Mouse (Mus musculus): ENCODE results near the gene Scn4a. TPM values are rescaled to one million over a fixed set of nuclear protein-coding genes. Genes with fewer than 3 reads are reported as not detected.
A peak's percentile ranks its signal among the peaks of the same experiment; 100 is the strongest.

Scn4a gene
- polyA plus RNA-seq, 1 experiment from 2014 or later = not detected

DNA sequence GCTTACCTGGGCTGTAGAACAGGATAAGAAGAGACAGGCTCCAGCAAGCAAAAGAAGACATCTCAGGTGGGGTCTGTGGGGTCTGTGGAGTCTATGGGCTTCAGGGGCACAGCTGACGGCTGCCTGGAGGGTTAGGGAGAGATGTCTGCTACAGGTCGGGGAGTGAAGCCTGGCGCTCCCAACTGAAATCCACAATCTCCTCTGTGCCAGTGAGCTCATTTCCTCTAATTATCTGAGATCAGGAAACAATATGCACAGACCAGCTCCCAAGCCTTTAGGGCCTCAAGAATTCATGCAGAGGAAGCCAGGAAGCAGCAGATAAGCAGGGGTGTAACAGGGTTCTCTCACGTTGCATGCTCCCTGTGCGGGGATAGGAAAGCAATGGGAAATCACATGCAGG is 29.3 kb upstream of the Scn4a start:
- H3K27ac ChIP-seq = peak overlapping the region; percentile 20; the same call in 1 of the 2 replicates
- no peak for DNase-seq (ENCODE audit: low spot score)
- no peaks in the 10 kb centered on the region for H3K27me3 ChIP-seq (ENCODE audit: low read depth, poor library complexity, severe bottlenecking)
- peak overlapping the region; percentile 14; the same call in 1 of the 2 replicates for H3K4me3 ChIP-seq
- 76% methylated on average over 5 of the region's 5 CpGs for WGBS
- no peaks in the 10 kb centered on the region for H3K9me3 ChIP-seq (replicated peaks)
- 0 out of 2 replicates have a peak, but pooled peaks cover 5% of the 10 kb centered on the region for H3K4me1 ChIP-seq
- H3K36me3 ChIP-seq = no peaks in the 10 kb centered on the region

DNA sequence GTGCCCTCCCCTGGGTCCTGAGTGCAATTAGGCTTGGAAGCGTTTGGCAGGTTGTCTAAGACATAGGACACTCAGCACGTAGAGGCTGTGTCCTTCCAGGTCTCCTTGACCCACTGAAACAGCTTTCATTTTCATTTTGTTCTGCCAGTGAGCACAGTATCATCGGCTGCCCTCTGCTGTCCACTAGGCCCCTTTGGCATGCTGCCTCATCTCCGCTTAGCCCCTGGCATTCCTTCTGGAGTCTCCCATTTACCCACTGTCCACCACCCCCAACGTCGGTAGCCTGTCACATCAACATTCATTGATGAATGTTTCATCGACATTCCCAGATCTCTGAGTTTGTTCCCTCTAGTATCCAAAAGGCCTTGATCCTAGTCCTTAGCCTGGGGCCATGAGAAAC is 28.8 kb upstream of the Scn4a start:
- Histone ChIP-seq H3K4me1 (0 out of 2 replicates have a peak, but pooled peaks cover 5% of the 10 kb centered on the region), H3K27ac (peak overlapping the region; percentile 20), H3K9me3 (replicated peaks) (no peaks in the 10 kb centered on the region), H3K4me3 (peak overlapping the region; percentile 14), H3K27me3 (ENCODE audit: low read depth, poor library complexity, severe bottlenecking) (no peaks in the 10 kb centered on the region), H3K36me3 (no peaks in the 10 kb centered on the region)
- DNase-seq (ENCODE audit: low spot score) = no peak
- 89% methylated on average over 7 of the region's 7 CpGs for WGBS

DNA sequence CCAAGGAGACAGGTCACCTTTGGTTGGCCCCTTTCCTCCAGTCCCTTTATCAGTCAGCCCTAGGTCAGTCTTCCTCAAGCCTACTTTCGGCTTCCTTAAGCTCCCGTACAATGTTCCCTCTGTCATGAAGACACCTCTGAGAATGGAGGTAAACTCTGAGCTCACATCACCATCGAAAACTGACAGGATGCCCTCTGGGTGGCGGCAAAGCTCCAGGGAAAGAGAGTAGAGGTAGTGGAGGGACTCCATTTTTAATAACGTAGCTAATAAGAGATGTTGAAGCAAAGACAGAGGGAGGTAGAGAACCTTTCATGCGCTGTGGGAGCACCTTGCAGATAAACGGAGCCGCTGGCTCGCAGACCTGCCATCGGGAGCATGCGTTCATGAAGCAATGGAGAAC is 27.9 kb upstream of the Scn4a start:
- H3K36me3 ChIP-seq = no peaks in the 10 kb centered on the region
- no peak overlapping the region for H3K27ac ChIP-seq
- 0 out of 2 replicates have a peak, but pooled peaks cover 5% of the 10 kb centered on the region for H3K4me1 ChIP-seq
- no peaks in the 10 kb centered on the region for H3K9me3 ChIP-seq (replicated peaks)
- no peaks in the 10 kb centered on the region for H3K27me3 ChIP-seq (ENCODE audit: low read depth, poor library complexity, severe bottlenecking)
- DNase-seq (ENCODE audit: low spot score) = no peak
- WGBS = 80% methylated on average over 11 of the region's 11 CpGs
- H3K4me3 ChIP-seq = peak overlapping the region; percentile 14

DNA sequence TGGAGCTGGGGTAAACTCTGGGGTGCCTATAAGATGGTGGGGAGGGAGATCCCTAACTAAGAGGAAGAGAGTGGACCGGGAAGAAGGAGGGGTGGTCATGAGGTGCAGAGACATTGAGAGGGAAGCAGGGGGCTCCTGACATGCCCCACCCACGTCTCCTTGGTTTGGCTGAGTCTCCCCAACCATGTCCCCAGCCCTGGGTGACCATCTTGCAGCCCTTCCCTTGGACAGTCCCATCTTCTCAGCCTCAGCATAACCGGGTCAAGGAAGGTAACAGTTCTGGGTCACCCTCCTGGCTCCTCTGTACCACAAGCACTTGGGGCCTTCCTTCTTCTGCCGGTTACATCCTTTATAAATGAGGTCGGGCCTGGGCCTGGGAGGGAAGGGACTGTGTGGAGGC is 21.9 kb upstream of the Scn4a start:
- WGBS = 84% methylated on average over 5 of the region's 5 CpGs
- peaks cover 19% of the 10 kb centered on the region for H3K4me1 ChIP-seq
- no peak for DNase-seq (ENCODE audit: low spot score)
- H3K27ac ChIP-seq = peak overlapping the region; percentile 64
- no peaks in the 10 kb centered on the region for H3K27me3 ChIP-seq (ENCODE audit: low read depth, poor library complexity, severe bottlenecking)
- H3K36me3 ChIP-seq = no peaks in the 10 kb centered on the region
- H3K4me3 ChIP-seq = no peak overlapping the region
- no peaks in the 10 kb centered on the region for H3K9me3 ChIP-seq (replicated peaks)

DNA sequence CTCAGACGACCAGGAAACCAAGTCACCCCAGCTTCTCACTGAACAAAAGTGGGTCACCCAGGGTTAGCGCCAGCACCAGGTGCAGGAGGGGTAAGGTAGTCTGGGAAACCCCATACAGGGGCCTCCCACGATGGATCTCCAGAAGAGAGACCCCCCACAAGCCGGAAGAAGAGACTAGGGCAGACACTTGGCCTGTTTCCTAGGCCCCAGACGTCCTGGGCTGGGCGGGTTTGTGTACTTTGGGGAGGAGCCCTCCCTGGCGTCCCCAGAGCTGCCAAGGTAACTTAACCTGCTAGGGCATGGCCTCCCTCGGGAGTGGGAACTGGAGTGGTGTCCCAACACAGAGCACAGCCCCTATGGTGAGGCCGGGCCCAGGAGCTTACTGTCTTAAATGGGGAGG is 21.5 kb upstream of the Scn4a start:
- H3K4me3 ChIP-seq = no peak overlapping the region
- DNase-seq (ENCODE audit: low spot score) = no peak
- peaks cover 19% of the 10 kb centered on the region for H3K4me1 ChIP-seq
- H3K9me3 ChIP-seq (replicated peaks) = no peaks in the 10 kb centered on the region
- 63% methylated on average over 9 of the region's 9 CpGs for WGBS
- H3K27ac ChIP-seq = peak overlapping the region; percentile 64
- H3K27me3 ChIP-seq (ENCODE audit: low read depth, poor library complexity, severe bottlenecking) = no peaks in the 10 kb centered on the region
- no peaks in the 10 kb centered on the region for H3K36me3 ChIP-seq

DNA sequence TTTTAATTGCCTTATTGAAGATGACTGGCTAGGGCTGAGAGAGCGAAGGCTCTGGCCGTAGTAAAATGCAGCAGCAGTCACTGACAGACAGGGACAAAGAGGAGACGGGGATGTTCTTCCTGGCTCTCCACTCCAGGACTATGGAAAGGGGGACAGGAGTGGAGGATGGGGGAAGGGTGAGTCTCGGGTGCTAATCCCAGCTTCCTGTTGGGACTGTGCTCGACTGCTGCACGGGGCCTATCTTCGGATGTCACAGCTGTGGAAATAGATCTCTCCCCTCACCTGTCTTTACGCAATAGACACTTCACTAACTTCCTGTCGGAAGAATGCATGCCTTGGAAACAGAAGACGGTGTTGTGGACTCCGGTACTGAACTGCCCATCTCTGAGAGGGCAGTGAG is 20.9 kb upstream of the Scn4a start:
- H3K36me3 ChIP-seq = no peaks in the 10 kb centered on the region
- no peak for DNase-seq (ENCODE audit: low spot score)
- H3K9me3 ChIP-seq (replicated peaks) = no peaks in the 10 kb centered on the region
- H3K4me3 ChIP-seq = no peak overlapping the region
- 51% methylated on average over 11 of the region's 11 CpGs for WGBS
- H3K27ac ChIP-seq = peak overlapping the region; percentile 64
- no peaks in the 10 kb centered on the region for H3K27me3 ChIP-seq (ENCODE audit: low read depth, poor library complexity, severe bottlenecking)
- peaks cover 19% of the 10 kb centered on the region for H3K4me1 ChIP-seq

DNA sequence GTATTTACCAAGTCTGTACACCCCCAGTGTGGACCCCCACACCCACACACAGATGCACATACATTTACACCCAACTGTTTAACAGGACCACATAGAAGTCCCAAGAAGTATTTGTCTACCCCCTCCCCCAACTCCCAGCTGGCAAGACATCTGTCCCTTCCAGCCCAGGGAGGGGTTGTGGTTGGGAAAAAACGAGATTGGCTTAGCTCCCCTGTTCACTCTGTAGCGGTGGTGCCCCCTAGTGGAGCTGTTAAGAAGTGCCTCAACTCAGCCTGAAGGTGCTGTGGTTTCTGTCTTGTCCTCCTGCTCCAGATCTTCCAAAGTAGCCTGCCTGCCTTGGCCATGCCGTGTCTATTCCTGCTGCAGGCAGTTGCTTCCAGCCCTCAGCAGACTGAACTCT is 13.2 kb upstream of the Scn4a start:
- H3K9me3 ChIP-seq (replicated peaks) = no peaks in the 10 kb centered on the region
- H3K36me3 ChIP-seq = no peaks in the 10 kb centered on the region
- peaks cover 18% of the 10 kb centered on the region for H3K27me3 ChIP-seq (ENCODE audit: low read depth, poor library complexity, severe bottlenecking)
- H3K4me1 ChIP-seq = peaks cover 13% of the 10 kb centered on the region
- 16% methylated on average over 3 of the region's 3 CpGs for WGBS
- H3K4me3 ChIP-seq = no peak overlapping the region
- no peak overlapping the region for H3K27ac ChIP-seq
- DNase-seq (ENCODE audit: low spot score) = peak; percentile 85

DNA sequence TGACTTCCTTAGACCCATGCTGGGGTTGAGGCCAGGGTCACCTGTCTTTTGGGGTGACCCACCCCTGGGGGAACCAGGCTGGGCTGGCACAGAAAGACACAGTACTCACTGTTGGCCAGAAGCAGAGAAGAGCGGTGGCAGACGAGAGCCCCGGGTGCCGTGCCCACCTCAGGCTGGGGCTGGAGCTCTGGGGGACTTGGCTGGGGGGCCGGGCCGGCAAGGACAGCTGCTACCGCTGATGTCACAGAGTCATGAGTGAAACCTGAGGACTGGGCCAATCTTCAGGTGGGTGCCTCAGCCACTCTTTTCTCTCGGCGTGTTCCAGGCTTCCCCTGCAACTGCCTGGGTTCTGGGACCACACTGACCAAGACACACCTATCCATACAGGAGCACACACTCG is 12.3 kb upstream of the Scn4a start, which contains the start of gene Prr29:
Gene Prr29, plus strand, starts transcription at position 107 of the 400 bp plus-strand sequence.
- H3K9me3 ChIP-seq (replicated peaks) = no peaks in the 10 kb centered on the region
- no peak within 1 kb of the TSS for H3K27ac ChIP-seq
- peaks cover 18% of the 10 kb centered on the region for H3K27me3 ChIP-seq (ENCODE audit: low read depth, poor library complexity, severe bottlenecking)
- peaks cover 13% of the 10 kb centered on the region for H3K4me1 ChIP-seq
- no peak for DNase-seq (ENCODE audit: low spot score)
- no peak within 1 kb of the TSS for H3K4me3 ChIP-seq
- no peaks in the 10 kb centered on the region for H3K36me3 ChIP-seq
- WGBS = 55% methylated on average over 10 of the region's 10 CpGs

DNA sequence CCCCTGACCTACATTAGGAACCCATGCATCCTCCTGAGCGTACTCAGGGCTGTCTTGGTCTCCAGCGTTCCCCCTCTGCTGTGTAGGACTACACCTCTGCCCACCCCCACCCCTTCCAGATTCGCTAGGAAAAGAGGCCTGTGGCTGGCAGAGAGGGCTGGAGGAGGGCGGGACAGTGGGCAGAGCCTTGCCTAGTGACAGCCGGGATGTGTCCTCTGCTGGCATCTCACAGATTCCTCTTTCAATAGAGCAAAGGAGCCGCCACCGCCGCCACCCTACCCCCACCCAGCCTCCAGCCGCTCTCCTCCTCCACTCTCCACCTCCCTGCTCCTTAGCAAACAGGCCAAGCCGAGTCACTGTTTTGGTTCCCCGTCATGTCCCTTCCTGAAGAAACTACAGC is 11.6 kb upstream of the Scn4a start:
- H3K4me1 ChIP-seq = peaks cover 13% of the 10 kb centered on the region
- H3K36me3 ChIP-seq = no peaks in the 10 kb centered on the region
- no peak overlapping the region for H3K27ac ChIP-seq
- no peaks in the 10 kb centered on the region for H3K9me3 ChIP-seq (replicated peaks)
- no peak overlapping the region for H3K4me3 ChIP-seq
- peaks cover 18% of the 10 kb centered on the region for H3K27me3 ChIP-seq (ENCODE audit: low read depth, poor library complexity, severe bottlenecking)
- WGBS = 7% methylated on average over 11 of the region's 11 CpGs
- DNase-seq (ENCODE audit: low spot score) = no peak

DNA sequence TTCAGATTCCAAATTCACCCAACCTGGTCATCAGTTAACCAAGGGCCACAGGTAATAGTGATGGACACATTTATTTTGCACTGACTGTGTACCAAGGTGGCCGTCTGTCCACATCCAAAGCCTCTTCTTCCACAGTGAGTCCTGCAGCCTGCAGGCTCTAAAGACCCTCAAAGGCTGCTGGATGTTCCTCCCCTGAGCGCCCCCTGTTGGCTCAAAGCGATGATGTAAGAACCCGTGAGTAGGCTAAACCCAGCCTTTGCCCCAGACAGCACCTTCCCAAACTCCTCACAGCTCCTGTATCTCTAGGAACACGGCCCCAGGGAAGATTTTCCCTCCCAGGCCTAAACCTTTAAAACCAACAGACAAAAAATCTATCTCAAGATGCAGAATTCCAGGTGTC is 6.3 kb upstream of the Scn4a start:
- peak; percentile 59 for DNase-seq (ENCODE audit: low spot score)
- WGBS = 22% methylated on average over 5 of the region's 5 CpGs
- Histone ChIP-seq H3K9me3 (replicated peaks) (no peaks in the 10 kb centered on the region), H3K4me1 (peaks cover 12% of the 10 kb centered on the region; the same call in 1 of the 2 replicates), H3K4me3 (no peak overlapping the region), H3K36me3 (no peaks in the 10 kb centered on the region), H3K27ac (no peak overlapping the region), H3K27me3 (ENCODE audit: low read depth, poor library complexity, severe bottlenecking) (peaks cover 4% of the 10 kb centered on the region; the same call in 1 of the 2 replicates)

DNA sequence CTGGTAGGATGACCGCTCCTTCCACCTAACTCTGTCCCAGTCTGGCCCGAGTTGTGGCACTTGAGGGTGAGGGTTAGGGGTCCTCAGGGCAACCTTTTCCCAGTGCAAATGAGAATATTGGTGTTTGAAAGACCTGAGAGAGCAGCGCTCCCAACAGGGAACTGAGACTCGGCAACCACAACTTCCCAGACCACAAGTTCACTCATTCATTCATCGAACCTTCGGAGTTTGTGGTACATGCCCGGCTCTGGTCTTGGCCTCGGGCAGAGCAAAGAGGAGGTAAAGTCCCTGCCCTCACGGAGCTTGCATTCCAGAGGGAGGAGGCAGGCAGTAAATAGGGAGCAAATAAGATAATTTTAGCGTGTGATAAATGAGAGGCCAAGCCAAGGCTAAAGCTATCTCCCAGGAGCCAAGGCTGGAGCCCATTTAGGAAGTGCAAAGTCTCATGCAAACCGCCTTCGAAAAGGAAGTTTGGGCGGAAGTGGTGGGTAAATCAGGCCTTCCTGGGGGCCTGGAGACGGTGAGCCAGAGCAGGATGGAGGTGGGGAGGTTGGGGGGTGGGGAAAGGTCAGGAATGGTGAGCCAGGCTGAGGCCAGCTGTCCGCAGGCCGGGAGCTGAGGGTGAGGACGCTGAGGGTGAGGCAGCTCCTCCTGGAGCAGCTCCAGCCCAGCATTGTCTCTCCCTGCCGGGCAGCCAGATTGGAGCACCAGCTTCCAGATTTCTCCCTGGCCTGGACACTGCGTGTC is 2.5 kb upstream of the Scn4a start:
- DNase-seq (ENCODE audit: low spot score) = no peak
- WGBS = 69% methylated on average over 19 of the region's 19 CpGs
- H3K27me3 ChIP-seq (ENCODE audit: low read depth, poor library complexity, severe bottlenecking) = no peaks in the 10 kb centered on the region
- no peak overlapping the region for H3K4me3 ChIP-seq
- H3K36me3 ChIP-seq = no peaks in the 10 kb centered on the region
- peaks cover 24% of the 10 kb centered on the region for H3K4me1 ChIP-seq
- 0 out of 2 replicates have a peak overlapping the region, but pooled peaks have one; percentile 17 for H3K27ac ChIP-seq
- H3K9me3 ChIP-seq (replicated peaks) = no peaks in the 10 kb centered on the region

DNA sequence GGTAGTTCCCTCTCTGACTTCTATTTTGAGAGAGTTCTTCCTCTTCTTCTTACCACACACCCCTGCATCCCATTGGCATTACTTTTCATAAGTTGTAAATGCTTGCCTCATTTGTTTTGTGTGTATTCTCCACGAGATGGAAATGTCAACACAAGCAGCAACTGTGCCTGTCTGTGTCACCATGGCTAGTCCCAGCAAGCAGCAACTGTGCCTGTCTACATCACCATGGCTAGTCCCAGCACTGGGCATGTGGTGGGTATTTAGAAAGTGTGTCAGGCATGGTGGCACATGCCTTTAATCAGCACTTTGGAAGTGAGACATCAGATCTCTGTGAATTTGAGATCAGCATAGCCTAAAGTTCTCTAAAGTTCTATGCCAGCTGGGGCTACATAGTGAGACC is 1.1 kb upstream of the Scn4a start:
- peaks cover 24% of the 10 kb centered on the region for H3K4me1 ChIP-seq
- H3K27me3 ChIP-seq (ENCODE audit: low read depth, poor library complexity, severe bottlenecking) = no peaks in the 10 kb centered on the region
- DNase-seq (ENCODE audit: low spot score) = no peak
- no peaks in the 10 kb centered on the region for H3K9me3 ChIP-seq (replicated peaks)
- H3K36me3 ChIP-seq = no peaks in the 10 kb centered on the region
- no peak overlapping the region for H3K4me3 ChIP-seq
- WGBS = 64% methylated on average over 1 of the region's 1 CpGs
- H3K27ac ChIP-seq = no peak overlapping the region

DNA sequence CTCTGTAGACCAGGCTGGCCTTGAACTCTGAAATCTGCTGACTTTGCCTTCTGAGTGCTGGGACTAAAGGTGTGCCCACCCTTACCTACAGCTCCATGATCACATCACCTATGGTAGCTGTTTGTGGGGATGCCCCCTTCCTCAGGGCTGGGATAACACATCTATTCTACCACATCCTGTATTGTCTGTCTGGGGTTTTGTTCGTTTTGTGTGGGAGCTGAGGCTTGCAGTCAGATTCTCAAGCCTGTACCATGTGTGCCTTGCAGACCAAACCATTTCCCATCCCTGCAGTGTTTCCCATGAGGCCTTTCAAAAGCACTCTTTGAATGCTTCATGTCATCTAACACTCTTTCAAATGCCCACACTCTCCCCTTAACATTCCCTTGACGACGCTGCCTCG is 1.1 kb downstream of the Scn4a start:
- WGBS = 80% methylated on average over 4 of the region's 4 CpGs

More for the DNA sequence above, 1.1 kb downstream of the Scn4a start:
- Histone ChIP-seq H3K4me3 (no peak overlapping the region), H3K27me3 (ENCODE audit: low read depth, poor library complexity, severe bottlenecking) (no peaks in the 10 kb centered on the region), H3K9me3 (replicated peaks) (no peaks in the 10 kb centered on the region), H3K27ac (no peak overlapping the region), H3K36me3 (no peaks in the 10 kb centered on the region), H3K4me1 (peaks cover 17% of the 10 kb centered on the region)
- DNase-seq (ENCODE audit: low spot score) = no peak
